Mouse (Mus musculus) forebrain, embryonic 12.5 days (tissue): ENCODE measurements around the gene Kat8. TPM values are rescaled to one million over a fixed set of nuclear protein-coding genes. Genes with fewer than 3 reads are reported as not detected.

ENCODE experiments used
- ATAC-seq: fragments of 200-750 bp; cut with Nextera tagmentation; 2 replicates; pipeline ENCODE4 v1.8.0; 2017; ENCODE audit warnings: moderate TSS enrichment; ENCODE audit not compliant: low FRiP score
- H3K27ac ChIP-seq: fragments of 300-500 bp; sonication (generic); 2 replicates; pipeline ENCODE4 v1.5.1; 2016; ENCODE audit warnings: mild to moderate bottlenecking
- H3K27me3 ChIP-seq: fragments of 300-500 bp; sonication (generic); 2 replicates; pipeline ENCODE4 v1.6.1; 2016; ENCODE audit warnings: mild to moderate bottlenecking
- H3K36me3 ChIP-seq: fragments of 300-500 bp; sonication (generic); replicated peaks from 2 replicates; pipeline ENCODE4 v1.6.1; 2016; ENCODE audit warnings: mild to moderate bottlenecking
- H3K4me1 ChIP-seq: fragments of 300-500 bp; sonication (generic); 2 replicates; pipeline ENCODE4 v1.6.1; 2016
- H3K4me2 ChIP-seq: fragments of 300-500 bp; sonication (generic); 2 replicates; pipeline ENCODE4 v1.6.1; 2016; ENCODE audit warnings: mild to moderate bottlenecking, moderate library complexity
- H3K4me3 ChIP-seq: fragments of 300-500 bp; sonication (generic); replicated peaks from 2 replicates; pipeline ENCODE4 v1.5.1; 2016; ENCODE audit warnings: mild to moderate bottlenecking
- H3K9ac ChIP-seq: fragments of 300-500 bp; sonication (generic); 2 replicates; pipeline ENCODE4 v1.6.1; 2016; ENCODE audit warnings: mild to moderate bottlenecking
- H3K9me3 ChIP-seq: fragments of 300-500 bp; sonication (generic); 2 replicates; pipeline ENCODE4 v1.6.1; 2016
- WGBS: fragments of 180-500 bp; shearing (Covaris S2); methylation state at CpG from one replicate; pipeline ENCODE4 v1.1.7; 2016; 5-methylcytosine and 5-hydroxymethylcytosine counted together
- polyA plus RNA-seq: library from polyadenylated mRNA; unstranded; fragments of >200 nt; fragmentation: Nextera tagmentation; extraction: Ambion mirVana; gene quantifications from 2 replicates; pipeline ENCODE4 v1.2.1, GENCODE M21; 2016

The Kat8 gene
- polyA plus RNA-seq, result 46.6 and 52.4 TPM in 2 replicates

GRCm38 (mm10) chr7:127912190-127912871 lies at the start of gene Kat8:
Gene Kat8, plus strand, starts transcription at chr7:127912516.
- H3K36me3 ChIP-seq, result peaks cover 48% of the 10 kb centered on the region
- H3K27ac ChIP-seq, result peak within 1 kb of the TSS; percentile 76
- ATAC-seq, result peak; percentile 97
- H3K4me1 ChIP-seq, result peaks cover 6% of the 10 kb centered on the region
- H3K9ac ChIP-seq, result peak within 1 kb of the TSS; percentile 73
- peak within 1 kb of the TSS; percentile 89 for H3K4me3 ChIP-seq
- no peaks in the 10 kb centered on the region for H3K27me3 ChIP-seq
- WGBS, result under 1% methylated on average over 40 of the region's 40 CpGs
- peak within 1 kb of the TSS; percentile 73 for H3K4me2 ChIP-seq
- H3K9me3 ChIP-seq, result no peaks in the 10 kb centered on the region

DNA sequence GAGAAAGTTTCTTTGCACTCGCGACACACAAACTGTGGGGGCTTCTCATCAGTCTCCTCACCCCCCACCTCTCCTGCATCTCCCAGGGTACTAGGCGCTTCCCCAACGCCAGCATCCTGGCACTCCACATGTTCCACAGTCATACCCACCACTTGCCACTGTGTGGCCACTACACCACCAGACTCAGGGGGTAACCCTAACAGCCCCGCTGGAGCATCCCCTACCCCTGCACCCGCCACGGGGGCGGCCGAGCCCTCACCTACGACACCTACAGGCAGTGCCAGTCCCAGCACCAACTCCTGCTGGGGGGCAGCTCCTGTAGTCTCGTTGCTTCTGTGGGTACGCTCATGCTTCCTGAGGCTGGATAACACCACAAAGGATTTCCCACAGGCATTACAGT lies 45.9 kb upstream of the Kat8 start:
- H3K4me2 ChIP-seq, result no peak overlapping the region
- H3K27me3 ChIP-seq, result no peaks in the 10 kb centered on the region
- peaks cover 57% of the 10 kb centered on the region for H3K36me3 ChIP-seq
- H3K4me1 ChIP-seq, result no peaks in the 10 kb centered on the region
- H3K9ac ChIP-seq, result no peak overlapping the region
- H3K4me3 ChIP-seq, result no peak overlapping the region
- WGBS, result 97% methylated on average over 12 of the region's 12 CpGs
- no peaks in the 10 kb centered on the region for H3K9me3 ChIP-seq
- ATAC-seq, result no peak
- no peak overlapping the region for H3K27ac ChIP-seq

DNA sequence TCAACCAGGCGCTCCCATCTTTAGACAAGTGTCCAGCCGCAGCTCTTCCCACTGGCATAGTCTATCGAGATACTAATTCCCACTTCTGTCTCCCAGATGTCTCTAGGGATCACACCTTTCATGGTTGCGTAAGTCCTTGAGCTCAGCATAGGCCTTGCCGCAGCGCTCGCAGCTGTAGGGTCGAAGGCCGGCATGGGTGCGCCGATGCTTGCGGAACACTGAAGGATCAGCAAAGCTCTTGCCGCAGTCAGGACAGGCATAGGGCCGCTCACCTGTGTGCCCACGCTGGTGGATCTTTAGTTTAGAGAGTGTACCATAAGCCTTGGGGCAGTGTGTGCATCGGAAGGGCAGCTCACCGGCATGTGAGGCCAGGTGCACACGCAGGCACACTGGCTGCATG lies 44.7 kb upstream of the Kat8 start:
- WGBS, result 98% methylated on average over 18 of the region's 18 CpGs

DNA sequence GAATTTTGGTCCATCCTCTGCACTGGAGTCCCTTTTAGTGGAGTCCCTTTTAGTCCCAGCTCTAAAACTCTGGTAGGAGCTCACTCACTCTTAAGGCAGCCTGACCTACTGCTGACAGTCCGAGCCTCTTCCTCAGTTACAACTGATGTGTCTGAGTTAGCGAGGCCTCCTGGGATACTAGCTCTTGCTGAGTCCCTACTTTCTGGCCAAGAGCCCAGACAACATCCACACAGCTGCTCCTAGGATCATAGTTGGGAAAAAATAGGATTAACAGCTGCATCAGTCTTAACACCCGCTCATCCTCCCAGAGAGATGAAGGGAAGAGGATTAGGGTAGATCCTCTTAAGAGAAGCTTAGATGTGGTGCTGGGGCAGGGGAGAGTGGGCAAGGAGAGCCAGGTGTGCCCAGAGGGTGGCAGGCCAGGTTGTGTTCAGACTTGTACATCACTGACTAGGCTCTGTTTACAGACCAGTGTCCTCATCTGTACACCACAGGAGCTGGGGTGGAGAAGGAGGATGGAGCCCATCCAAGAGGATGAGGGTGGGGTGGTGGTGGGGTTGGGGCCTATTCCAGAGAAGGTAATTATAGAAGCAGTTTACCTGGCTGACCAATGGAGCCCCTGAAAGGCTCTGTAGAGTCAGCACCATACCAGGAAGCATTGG lies 43.0 kb upstream of the Kat8 start:
- no peak overlapping the region for H3K27ac ChIP-seq
- 82% methylated on average over 3 of the region's 3 CpGs for WGBS

More for the DNA sequence above, 44.7 kb upstream of the Kat8 start:
- H3K4me1 ChIP-seq, result no peaks in the 10 kb centered on the region
- no peaks in the 10 kb centered on the region for H3K9me3 ChIP-seq
- H3K27me3 ChIP-seq, result no peaks in the 10 kb centered on the region
- no peak overlapping the region for H3K27ac ChIP-seq
- no peak for ATAC-seq
- no peak overlapping the region for H3K9ac ChIP-seq
- H3K4me3 ChIP-seq, result no peak overlapping the region
- no peak overlapping the region for H3K4me2 ChIP-seq
- peaks cover 65% of the 10 kb centered on the region for H3K36me3 ChIP-seq

GRCm38 (mm10) chr7:127870136-127870821 lies 42.0 kb upstream of the Kat8 start:
- 77% methylated on average over 5 of the region's 5 CpGs for WGBS
- no peak for ATAC-seq
- Histone ChIP-seq H3K4me1 (peaks cover 17% of the 10 kb centered on the region), H3K9me3 (no peaks in the 10 kb centered on the region), H3K36me3 (peaks cover 52% of the 10 kb centered on the region), H3K9ac (no peak overlapping the region), H3K4me2 (no peak overlapping the region), H3K4me3 (no peak overlapping the region), H3K27me3 (no peaks in the 10 kb centered on the region), H3K27ac (no peak overlapping the region)

More for the DNA sequence above, 43.0 kb upstream of the Kat8 start:
- H3K9me3 ChIP-seq, result no peaks in the 10 kb centered on the region
- no peaks in the 10 kb centered on the region for H3K27me3 ChIP-seq
- H3K4me3 ChIP-seq, result no peak overlapping the region
- peaks cover 13% of the 10 kb centered on the region for H3K4me1 ChIP-seq
- H3K9ac ChIP-seq, result no peak overlapping the region
- H3K36me3 ChIP-seq, result peaks cover 62% of the 10 kb centered on the region
- no peak overlapping the region for H3K4me2 ChIP-seq
- ATAC-seq, result no peak

- WGBS, result 4% methylated on average over 20 of the region's 20 CpGs
- H3K4me1 ChIP-seq, result peaks cover 26% of the 10 kb centered on the region
- H3K36me3 ChIP-seq, result peaks cover 41% of the 10 kb centered on the region
- peak; percentile 40 for ATAC-seq
- peak overlapping the region; percentile 95 for H3K4me3 ChIP-seq
- no peaks in the 10 kb centered on the region for H3K27me3 ChIP-seq
- no peaks in the 10 kb centered on the region for H3K9me3 ChIP-seq
- peak overlapping the region; percentile 100 for H3K27ac ChIP-seq
- peak overlapping the region; percentile 92 for H3K4me2 ChIP-seq
- peak overlapping the region; percentile 97 for H3K9ac ChIP-seq
These were observed 37.3 kb upstream of the Kat8 start for GRCm38 (mm10) chr7:127874812-127875626.

GRCm38 (mm10) chr7:127875627-127876001 lies 36.7 kb upstream of the Kat8 start:
- H3K36me3 ChIP-seq, result peaks cover 43% of the 10 kb centered on the region
- peak overlapping the region; percentile 92 for H3K4me2 ChIP-seq
- no peaks in the 10 kb centered on the region for H3K27me3 ChIP-seq
- 0% methylated on average over 43 of the region's 43 CpGs for WGBS
- H3K4me3 ChIP-seq, result peak overlapping the region; percentile 95
- H3K9ac ChIP-seq, result peak overlapping the region; percentile 97
- H3K9me3 ChIP-seq, result no peaks in the 10 kb centered on the region
- peak overlapping the region; percentile 100 for H3K27ac ChIP-seq
- peaks cover 26% of the 10 kb centered on the region for H3K4me1 ChIP-seq
- ATAC-seq, result peak; percentile 96

- H3K27me3 ChIP-seq, result no peaks in the 10 kb centered on the region
- under 1% methylated on average over 41 of the region's 41 CpGs for WGBS
- peak; percentile 90 for ATAC-seq
- H3K9me3 ChIP-seq, result no peaks in the 10 kb centered on the region
- H3K36me3 ChIP-seq, result peaks cover 46% of the 10 kb centered on the region
- peak within 1 kb of the TSS; percentile 95 for H3K4me3 ChIP-seq
- H3K4me1 ChIP-seq, result peaks cover 26% of the 10 kb centered on the region
- peak within 1 kb of the TSS; percentile 97 for H3K9ac ChIP-seq
- peak within 1 kb of the TSS; percentile 92 for H3K4me2 ChIP-seq
- H3K27ac ChIP-seq, result peak within 1 kb of the TSS; percentile 100
These were observed 36.3 kb upstream of the Kat8 start, which contains the start of gene Zfp646 for GRCm38 (mm10) chr7:127876041-127876466. Gene Zfp646, plus strand, starts transcription at chr7:127876221.

DNA sequence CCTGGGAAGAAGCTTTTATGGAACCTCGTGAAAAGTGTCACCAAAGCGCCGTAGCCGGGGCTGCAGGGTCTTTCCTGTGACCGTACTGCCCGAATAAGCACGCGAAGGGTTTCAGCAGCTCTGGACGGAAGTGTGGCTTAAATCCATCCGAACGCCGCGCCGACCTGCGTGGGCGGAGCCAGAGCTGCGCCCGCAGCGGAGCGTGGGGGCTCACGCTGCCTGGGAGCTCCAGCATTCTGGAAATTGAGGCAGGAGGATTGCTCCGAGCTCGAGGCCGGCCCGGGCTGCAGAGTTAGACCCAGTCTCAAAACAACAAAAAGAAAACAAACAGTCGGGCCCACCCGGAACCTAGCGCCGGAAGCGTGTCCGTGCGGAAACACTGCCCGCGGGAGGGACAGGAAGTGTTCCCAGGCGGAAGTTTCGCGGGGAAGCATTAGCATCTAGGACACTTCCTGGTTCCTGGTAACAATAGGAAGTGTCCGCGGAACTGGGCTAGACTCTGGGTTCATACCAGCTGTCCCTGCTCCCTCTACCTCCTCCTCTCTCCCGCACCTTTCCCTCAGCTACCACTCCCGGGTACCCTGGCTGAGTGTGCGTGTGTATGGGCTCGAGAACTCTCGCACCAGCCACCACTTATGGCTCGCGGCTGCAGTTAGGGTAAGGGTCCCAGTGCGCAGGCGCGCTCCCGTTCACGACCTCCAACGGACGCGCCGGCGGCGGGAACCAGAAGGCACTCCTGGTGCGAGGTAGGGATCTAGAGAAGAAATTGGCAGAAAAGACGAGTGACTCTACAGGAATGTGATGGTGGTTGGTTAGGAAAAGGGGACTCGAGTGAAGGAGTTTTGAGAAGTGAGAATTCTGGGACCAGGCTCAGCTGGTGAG lies 35.6 kb upstream of the Kat8 start, which contains the start of gene Zfp668:
Gene Zfp668, minus strand, starts transcription at position 362 of the 882 bp plus-strand sequence.
- peak; percentile 64 for ATAC-seq
- Histone ChIP-seq H3K4me2 (peak within 1 kb of the TSS; percentile 92), H3K36me3 (peaks cover 46% of the 10 kb centered on the region), H3K27ac (peak within 1 kb of the TSS; percentile 100), H3K4me3 (peak within 1 kb of the TSS; percentile 95), H3K27me3 (no peaks in the 10 kb centered on the region), H3K4me1 (peaks cover 26% of the 10 kb centered on the region), H3K9me3 (no peaks in the 10 kb centered on the region), H3K9ac (peak within 1 kb of the TSS; percentile 97)
- under 1% methylated on average over 60 of the region's 60 CpGs for WGBS

- no peak for ATAC-seq
- WGBS, result 95% methylated on average over 9 of the region's 9 CpGs
- peaks cover 66% of the 10 kb centered on the region for H3K36me3 ChIP-seq
- no peaks in the 10 kb centered on the region for H3K9me3 ChIP-seq
- no peaks in the 10 kb centered on the region for H3K27me3 ChIP-seq
- no peak overlapping the region for H3K9ac ChIP-seq
- no peak overlapping the region for H3K27ac ChIP-seq
- H3K4me3 ChIP-seq, result no peak overlapping the region
- no peak overlapping the region for H3K4me2 ChIP-seq
- H3K4me1 ChIP-seq, result peaks cover 34% of the 10 kb centered on the region
These were observed 33.0 kb upstream of the Kat8 start for GRCm38 (mm10) chr7:127879301-127879700.

DNA sequence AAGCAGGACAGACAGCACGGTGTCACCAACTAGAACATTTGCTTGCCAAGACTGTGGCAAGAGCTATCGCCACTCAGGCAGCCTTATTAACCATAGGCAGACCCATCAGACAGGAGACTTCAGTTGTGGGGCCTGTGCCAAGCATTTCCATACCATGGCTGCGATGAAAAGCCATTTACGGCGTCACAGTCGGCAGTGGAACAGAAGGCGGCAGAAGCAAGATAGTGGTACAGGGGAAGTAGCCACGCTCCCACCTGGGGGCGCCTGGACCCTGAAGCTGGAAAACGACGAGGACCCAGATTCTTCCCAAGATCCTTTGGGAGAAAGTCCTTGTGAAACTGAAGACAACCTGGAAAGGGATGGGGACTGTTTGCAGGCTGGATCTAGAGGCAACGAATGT lies 31.9 kb upstream of the Kat8 start:
- Histone ChIP-seq H3K36me3 (peaks cover 77% of the 10 kb centered on the region), H3K4me2 (no peak overlapping the region), H3K27ac (no peak overlapping the region), H3K4me3 (no peak overlapping the region), H3K9me3 (no peaks in the 10 kb centered on the region), H3K9ac (no peak overlapping the region), H3K4me1 (peaks cover 31% of the 10 kb centered on the region), H3K27me3 (no peaks in the 10 kb centered on the region)
- ATAC-seq, result no peak
- 87% methylated on average over 12 of the region's 12 CpGs for WGBS
